Mouse (Mus musculus) hematopoietic stem cell, adult 5-6 weeks (primary cell): ENCODE measurements around the gene Tmem248. TPM values are rescaled to one million over a fixed set of nuclear protein-coding genes. Genes with fewer than 3 reads are reported as not detected.

Experiments
- ATAC-seq, 2 experiments: fragments of 125-278 bp in 1 of 2; replicated peaks in 1 of 2; 2 replicates each; pipeline ENCODE4 v1.8.0; 2016 to 2017; ENCODE audit warnings: inconsistent platforms in 2 of 2, mild to moderate bottlenecking in 2 of 2, moderate number of reproducible peaks in 2 of 2, low read depth in 1 of 2, moderate TSS enrichment in 1 of 2; ENCODE audit not compliant: low FRiP score in 2 of 2, poor library complexity in 2 of 2, severe bottlenecking in 2 of 2, insufficient read depth in 1 of 2, low TSS enrichment in 1 of 2
- total RNA-seq: library from RNA; stranded (forward); fragments of 172-1452, 232-1000 nt; gene quantifications from 2 replicates; pipeline ENCODE4 v1.2.3, GENCODE M21; 2017

Gene Tmem248
- total RNA-seq, 1 experiment from 2014 or later = 40.9 TPM

GRCm38 (mm10) chr5:130239856-130240255 is 23.0 kb downstream of the Tmem248 start:
- ATAC-seq = no peak

- ATAC-seq = no peak
These were observed 24.5 kb downstream of the Tmem248 start for GRCm38 (mm10) chr5:130241426-130241825.

GRCm38 (mm10) chr5:130247823-130248222 is 30.9 kb downstream of the Tmem248 start:
- peak; percentile 74 to 79 for ATAC-seq

- no peak for ATAC-seq
These were observed 37.5 kb downstream of the Tmem248 start for GRCm38 (mm10) chr5:130254164-130255016.

GRCm38 (mm10) chr5:130255017-130255720 is 38.3 kb downstream of the Tmem248 start, which contains the start of the genes Sbds and Tyw1:
Sbds (minus strand) TSS chr5:130255530.
Tyw1 (plus strand) TSS chr5:130255619.
- peak; percentile 79 to 83 for ATAC-seq

GRCm38 (mm10) chr5:130255799-130256525 is 39.1 kb downstream of the Tmem248 start:
- ATAC-seq = peak in 1 of 2 experiments; percentile 0; a peak in 1 of 4 replicates

- peak; percentile 87 to 91 for ATAC-seq
These were observed 39.9 kb downstream of the Tmem248 start for GRCm38 (mm10) chr5:130256678-130257271.

- ATAC-seq = no peak
These were observed 40.4 kb downstream of the Tmem248 start for GRCm38 (mm10) chr5:130257303-130257702.

GRCm38 (mm10) chr5:130263454-130263853 is 46.6 kb downstream of the Tmem248 start:
- no peak; a peak in 1 of 4 replicates for ATAC-seq

GRCm38 (mm10) chr5:130264433-130265005 is 47.6 kb downstream of the Tmem248 start:
- no peak for ATAC-seq

- ATAC-seq = no peak
These were observed 49.8 kb downstream of the Tmem248 start for GRCm38 (mm10) chr5:130266651-130267050.

- ATAC-seq = peak in 1 of 2 experiments; percentile 50; a peak in 1 of 4 replicates
These were observed 50.4 kb downstream of the Tmem248 start for GRCm38 (mm10) chr5:130267316-130267715.

- no peak for ATAC-seq
These were observed 52.1 kb downstream of the Tmem248 start for GRCm38 (mm10) chr5:130268976-130269375.

- no peak for ATAC-seq
These were observed 55.5 kb downstream of the Tmem248 start for GRCm38 (mm10) chr5:130272344-130272743.

- no peak for ATAC-seq
These were observed 56.2 kb downstream of the Tmem248 start for GRCm38 (mm10) chr5:130273046-130273445.

GRCm38 (mm10) chr5:130275509-130275908 is 58.6 kb downstream of the Tmem248 start:
- ATAC-seq = peak; percentile 38 to 51; a peak in 1 of 4 replicates

- peak in 1 of 2 experiments; percentile 15; a peak in 1 of 4 replicates for ATAC-seq
These were observed 61.2 kb downstream of the Tmem248 start for GRCm38 (mm10) chr5:130278011-130278472.
